Mouse (Mus musculus): ENCODE measurements at regions not wholly inside any gene's neighbourhood (a gene's known extent, or its start where the extent isn't known, plus 50 kb on each side); places are given as distances from the start of the nearest gene placed in this dataset.
"Not testable (repeated sequence)": the region's sequence is repeated elsewhere in the genome, so short reads cannot be mapped to it uniquely, and the experiment has no call there.

- no peak for DNase-seq (ENCODE audit: low spot score)
These were observed 346.7 kb upstream of the Cdh8 start for GRCm38 (mm10) chr8:99763012-99763411.

GRCm38 (mm10) chr8:99736190-99736589 is 319.9 kb upstream of the Cdh8 start:
- DNase-seq (ENCODE audit: low spot score), result no peak

GRCm38 (mm10) chr8:99724626-99725218 is 308.5 kb upstream of the Cdh8 start:
- DNase-seq (ENCODE audit: low spot score), result no peak

- DNase-seq (ENCODE audit: low spot score), result no peak
These were observed 302.7 kb upstream of the Cdh8 start for GRCm38 (mm10) chr8:99718927-99719326.

GRCm38 (mm10) chr8:99681673-99682072 is 265.4 kb upstream of the Cdh8 start:
- DNase-seq (ENCODE audit: low spot score), result no peak

GRCm38 (mm10) chr8:99679253-99679899 is 263.1 kb upstream of the Cdh8 start:
- not testable (repeated sequence) for DNase-seq (ENCODE audit: low spot score)

- not testable (repeated sequence) for DNase-seq (ENCODE audit: low spot score)
These were observed 251.4 kb upstream of the Cdh8 start for GRCm38 (mm10) chr8:99667693-99668092.

GRCm38 (mm10) chr8:99651302-99651621 is 235.0 kb upstream of the Cdh8 start:
- DNase-seq (ENCODE audit: low spot score), result no peak

- DNase-seq (ENCODE audit: low spot score), result no peak
These were observed 234.5 kb upstream of the Cdh8 start for GRCm38 (mm10) chr8:99650587-99651301.

- DNase-seq (ENCODE audit: low spot score), result peak; percentile 56
These were observed 224.3 kb upstream of the Cdh8 start for GRCm38 (mm10) chr8:99640543-99640942.

GRCm38 (mm10) chr8:99630958-99631357 is 214.7 kb upstream of the Cdh8 start:
- not testable (repeated sequence) for DNase-seq (ENCODE audit: low spot score)

GRCm38 (mm10) chr8:99621626-99622025 is 205.4 kb upstream of the Cdh8 start:
- DNase-seq (ENCODE audit: low spot score), result no peak

- DNase-seq (ENCODE audit: low spot score), result peak; percentile 5
These were observed 188.1 kb upstream of the Cdh8 start for GRCm38 (mm10) chr8:99604327-99604726.

GRCm38 (mm10) chr8:99591308-99592004 is 175.2 kb upstream of the Cdh8 start:
- no peak for DNase-seq (ENCODE audit: low spot score)

GRCm38 (mm10) chr8:99544102-99544501 is 127.8 kb upstream of the Cdh8 start:
- no peak for DNase-seq (ENCODE audit: low spot score)

- DNase-seq (ENCODE audit: low spot score), result peak; percentile 4
These were observed 116.6 kb upstream of the Cdh8 start for GRCm38 (mm10) chr8:99532686-99533415.

GRCm38 (mm10) chr8:99502055-99502454 is 85.8 kb upstream of the Cdh8 start:
- no peak for DNase-seq (ENCODE audit: low spot score)

Measured in embryo, embryonic 10.5 days (tissue).